Mouse (Mus musculus): Measurements from ENCODE around the gene Wls.

DNA sequence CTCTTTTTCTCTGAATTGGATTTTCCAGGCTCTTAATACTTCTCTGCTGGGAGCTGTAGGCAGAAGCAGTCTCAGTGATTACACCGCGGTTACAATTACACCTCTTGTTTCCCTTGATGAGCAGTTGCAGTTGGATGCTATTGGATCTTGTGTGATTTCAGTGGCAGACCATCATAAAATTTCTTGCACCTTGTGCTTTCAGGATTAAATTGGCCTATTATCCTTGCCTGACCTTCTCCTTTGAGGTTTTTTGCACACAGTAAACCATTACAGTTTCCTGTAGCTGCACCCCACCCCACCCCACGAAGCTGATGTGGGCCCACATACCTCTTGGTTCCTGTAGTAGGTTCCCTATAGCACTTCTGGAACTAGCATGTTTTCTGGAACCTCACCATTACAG lies 2.0 kb downstream of the Wls start:
- no peak for TF ChIP-seq CTCF (IDR thresholded peaks at IDR 0.05; ENCODE audit: low read depth, low read length)
- no peak for TF ChIP-seq POLR2A (IDR thresholded peaks at IDR 0.05; ENCODE audit: borderline replicate concordance, low read depth, low read length)

Data from bone marrow macrophage, adult 2 months (primary cell).